Mouse (Mus musculus) E14TG2a.4 (cell line): ENCODE data around the gene Prr13.

Experiments
- CTCF ChIP-seq: conservative IDR thresholded peaks from 2 replicates; pipeline ENCODE4 v1.5.1; 2014; ENCODE audit warnings: low read length
- POU5F1 ChIP-seq: IDR thresholded peaks from 2 replicates; pipeline ENCODE4 v1.6.1; 2014; ENCODE audit warnings: low read length, borderline replicate concordance

DNA sequence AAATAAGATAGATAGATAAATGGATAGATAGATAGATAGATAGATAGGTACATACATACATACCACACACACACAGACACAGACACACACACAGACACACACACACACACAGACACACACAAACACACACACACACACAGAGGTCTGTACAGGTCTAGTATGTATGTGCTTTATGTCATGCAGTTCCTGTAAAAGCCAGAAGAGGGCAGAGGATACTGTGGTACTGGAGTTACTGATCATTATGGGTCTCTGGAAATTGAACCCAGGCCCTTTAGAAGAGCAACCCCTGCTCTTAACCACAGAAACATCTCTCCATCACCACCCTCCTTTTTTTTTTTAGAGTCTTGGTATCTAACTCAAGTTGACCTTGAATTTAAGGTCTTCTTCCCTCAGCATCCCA lies 4.8 kb downstream of the Prr13 start:
- TF ChIP-seq CTCF (peak; percentile 53), POU5F1 (no peak)
